ENCODE assay signal across 11 mouse cellular contexts in genomic region chr11:110427159-110427561, GRCm38 (mm10). TPM values are rescaled to one million over a fixed set of nuclear protein-coding genes. Genes with fewer than 3 reads are reported as not detected.
DNase-seq lines count a peak whose midpoint lies in the region; ATAC-seq lines count a peak whose summit lies in the region.
"Had no signal": no experiment of that assay in that cellular context is flagged by ENCODE, and none has a peak within 500 bp of the region (broad histone marks: within the 10 kb centered on the region; RNA-seq: fewer than 3 reads in every experiment).

No protein-coding gene starts in this region.

- H3K9me3 ChIP-seq in heart, embryonic 15.5 days (replicated peaks), result no peaks in the 10 kb centered on the region
- H3K9me3 ChIP-seq in heart, embryonic 12.5 days (replicated peaks), result no peaks in the 10 kb centered on the region
- no peaks in the 10 kb centered on the region for H3K9me3 ChIP-seq in hindbrain, embryonic 15.5 days
- H3K9me3 ChIP-seq: limb, embryonic 13.5 days had no signal

- H3K4me1 ChIP-seq in heart, embryonic 15.5 days (replicated peaks), result peaks cover 4% of the 10 kb centered on the region
- H3K4me1 ChIP-seq in heart, embryonic 12.5 days (replicated peaks), result peaks cover 9% of the 10 kb centered on the region
- H3K4me1 ChIP-seq in hindbrain, embryonic 15.5 days (replicated peaks), result peaks cover 15% of the 10 kb centered on the region; the same call in 1 of the 2 replicates

- H3K27ac ChIP-seq in heart, embryonic 15.5 days, result no peak overlapping the region
- H3K27ac ChIP-seq in heart, embryonic 12.5 days (ENCODE audit: poor library complexity, severe bottlenecking), result no peak overlapping the region
- H3K27ac ChIP-seq in hindbrain, embryonic 15.5 days (replicated peaks), result 0 out of 2 replicates have a peak overlapping the region, but pooled peaks have one; percentile 15
- H3K27ac ChIP-seq in macrophage, result peak overlapping the region; percentile 83
- H3K27ac ChIP-seq: limb, embryonic 13.5 days had no signal

- H3K27me3 ChIP-seq in heart, embryonic 15.5 days, result no peaks in the 10 kb centered on the region
- H3K27me3 ChIP-seq in heart, embryonic 12.5 days (replicated peaks), result no peaks in the 10 kb centered on the region
- H3K27me3 ChIP-seq in hindbrain, embryonic 15.5 days, result no peaks in the 10 kb centered on the region
- H3K27me3 ChIP-seq: limb, embryonic 13.5 days had no signal

- no peak overlapping the region for H3K4me2 ChIP-seq in heart, embryonic 15.5 days
- H3K4me2 ChIP-seq in heart, embryonic 12.5 days, result no peak overlapping the region
- peak overlapping the region; percentile 40 for H3K4me2 ChIP-seq in hindbrain, embryonic 15.5 days
- H3K4me2 ChIP-seq: limb, embryonic 13.5 days had no signal

- no peaks in the 10 kb centered on the region for H3K36me3 ChIP-seq in heart, embryonic 15.5 days
- H3K36me3 ChIP-seq in heart, embryonic 12.5 days, result no peaks in the 10 kb centered on the region
- no peaks in the 10 kb centered on the region for H3K36me3 ChIP-seq in hindbrain, embryonic 15.5 days
- H3K36me3 ChIP-seq in macrophage (ENCODE audit: inconsistent target), result no peaks in the 10 kb centered on the region
- H3K36me3 ChIP-seq: G1E; limb, embryonic 13.5 days had no signal

- no peaks in the 10 kb centered on the region for H3K79me2 ChIP-seq in macrophage (ENCODE audit: inconsistent target)

- WGBS in heart, embryonic 15.5 days, result 48% methylated on average over 11 of the region's 11 CpGs
- WGBS in heart, embryonic 12.5 days, result 62% methylated on average over 11 of the region's 11 CpGs
- 36% methylated on average over 11 of the region's 11 CpGs for WGBS in hindbrain, embryonic 15.5 days
- 15% methylated on average over 11 of the region's 11 CpGs for WGBS in macrophage (ENCODE audit: missing documents)

- H3K4me3 ChIP-seq in heart, embryonic 15.5 days, result no peak overlapping the region
- H3K4me3 ChIP-seq in heart, embryonic 12.5 days, result no peak overlapping the region
- no peak overlapping the region for H3K4me3 ChIP-seq in hindbrain, embryonic 15.5 days
- H3K4me3 ChIP-seq in macrophage (ENCODE audit: inconsistent target), result no peak overlapping the region
- H3K4me3 ChIP-seq: erythroblast, embryonic 14.5 days; limb, embryonic 13.5 days had no signal

- peak; percentile 47; the same call in 1 of the 2 replicates for ATAC-seq in heart, embryonic 15.5 days (replicated peaks; ENCODE audit: insufficient number of reproducible peaks, insufficient read depth, low FRiP score, low read depth)
- ATAC-seq in heart, embryonic 12.5 days (ENCODE audit: insufficient number of reproducible peaks, low FRiP score), result no peak
- 0 out of 2 replicates have a peak, but pooled peaks have one; percentile 36 for ATAC-seq in hindbrain, embryonic 15.5 days (ENCODE audit: low FRiP score, low read depth)

- no peak overlapping the region for H3K9ac ChIP-seq in heart, embryonic 15.5 days
- no peak overlapping the region for H3K9ac ChIP-seq in heart, embryonic 12.5 days
- H3K9ac ChIP-seq in hindbrain, embryonic 15.5 days, result no peak overlapping the region
- H3K9ac ChIP-seq: limb, embryonic 13.5 days had no signal

- peak; percentile 8 for DNase-seq in T-cell, adult 2 months (ENCODE audit: low spot score)
- DNase-seq in testis, postnatal 10 days (ENCODE audit: low spot score), result no peak
- DNase-seq in layer of hippocampus, postnatal 14 days (ENCODE audit: low spot score in 2 of 2), result no peak
- DNase-seq in embryo, embryonic 10 days (ENCODE audit: low spot score), result no peak

RNA-seq across cellular contexts. Expression of gene Map2k6, which starts 28.2 kb away (rescaled TPM):
- polyA plus RNA-seq in heart, embryonic 15.5 days (2015; fragmentation: Nextera tagmentation; extraction: Ambion mirVana), result 13.5 and 15.3 TPM in 2 replicates
- 13.7 and 17.4 TPM in 2 replicates for polyA plus RNA-seq in heart, embryonic 12.5 days (2016; fragmentation: Nextera tagmentation; extraction: Ambion mirVana)
- 25.4 and 26.2 TPM in 2 replicates for polyA plus RNA-seq in hindbrain, embryonic 15.5 days (2015; fragmentation: Nextera tagmentation; extraction: Ambion mirVana)
- 1 to 10 TPM in 20 of 26 experiments, under 1 TPM in 4, not detected in 2; 0.44 to 8.1 (median 4.0) TPM for total RNA-seq in macrophage (2018; cell fraction: chromatin; rRNA removed)
- 1 to 10 TPM; 1.6 to 4.6 (median 3.2) TPM for total RNA-seq in macrophage (2018; cell fraction: cytosol; rRNA removed)
- total RNA-seq in macrophage (2018; cell fraction: nucleus; rRNA removed), result 1 to 10 TPM in 21 of 26 experiments, under 1 TPM in 4, not detected in 1; 0.63 to 6.5 (median 2.0) TPM
- polyA plus RNA-seq in macrophage (2018), result 2.0 to 3.1 TPM (median 2.6 TPM) in 3 replicates
- total RNA-seq in layer of hippocampus, postnatal 14 days (2021), result 10 to 100 TPM; 28.8 to 28.9 TPM
- polyA plus RNA-seq: erythroblast, embryonic 14.5 days; G1E had no signal

Comparison
In these comparisons a context has a peak if more than half of its experiments do, and no peak if none do; other contexts are left out.
1. H3K27ac ChIP-seq: peak in hindbrain, embryonic 15.5 days (single experiment) and macrophage (single experiment); none in heart, embryonic 15.5 days (single experiment) and heart, embryonic 12.5 days (single experiment).